Mouse (Mus musculus) left cerebral cortex, adult 2 months (tissue): ENCODE measurements at regions not wholly inside any gene's neighbourhood (a gene's known extent, or its start where the extent isn't known, plus 50 kb on each side); places are given as distances from the start of the nearest gene placed in this dataset.

Source experiments
- DNase-seq, 2 experiments: peaks; one replicate each; pipeline ENCODE4 v3.0.0; 2021 to 2022; ENCODE audit warnings: low spot score in 2 of 2, mixed read lengths in 1 of 2; ENCODE audit errors: extremely low spot score in 1 of 2
- H3K27ac ChIP-seq: fragments of 200-600 bp; 2 replicates; pipeline ENCODE4 v1.8.1; 2022
- H3K4me3 ChIP-seq: fragments of 200-600 bp; 2 replicates; pipeline ENCODE4 v1.8.1; 2022
- CTCF ChIP-seq: fragments of 200-600 bp; IDR thresholded peaks from 2 replicates; pipeline ENCODE4 v1.8.1; 2022; ENCODE audit warnings: antibody characterized with exemption, mild to moderate bottlenecking, moderate library complexity
- intact Hi-C: fragments of 180-260 bp; cut with DNase I; formaldehyde crosslinking; loops from one replicate; pipeline ENCODE4 v1.15.1; 2025

- DNase-seq = no peak
- intact Hi-C loops = no loop called here
- TF ChIP-seq CTCF = no peak
- Histone ChIP-seq H3K27ac (no peak overlapping the region; the same call in 1 of the 2 replicates), H3K4me3 (no peak overlapping the region)
Observed at GRCm38 (mm10) chr2:106512338-106513024, 180.6 kb upstream of the Mpped2 start.

DNA sequence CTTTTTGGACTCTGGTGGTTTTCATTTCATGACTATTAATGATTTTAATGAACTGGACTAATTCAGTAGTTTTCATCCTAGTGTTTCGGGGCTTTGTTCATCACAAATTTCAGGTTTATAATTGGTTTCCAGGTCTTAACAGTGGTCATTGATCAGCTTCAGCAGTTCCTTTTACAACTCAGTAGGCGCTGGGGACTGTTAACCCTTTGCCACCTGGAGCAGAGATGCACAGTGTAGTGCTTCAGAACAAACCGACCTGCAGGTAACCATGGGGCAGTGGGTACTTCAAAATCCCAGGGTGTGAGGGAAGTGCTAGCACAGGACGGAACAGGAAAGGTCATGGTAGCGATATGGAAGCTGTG, 180.1 kb upstream of the Mpped2 start:
- intact Hi-C loops = no loop called here
- DNase-seq = no peak
- H3K4me3 ChIP-seq = no peak overlapping the region
- no peak overlapping the region for H3K27ac ChIP-seq
- TF ChIP-seq CTCF = no peak

DNA sequence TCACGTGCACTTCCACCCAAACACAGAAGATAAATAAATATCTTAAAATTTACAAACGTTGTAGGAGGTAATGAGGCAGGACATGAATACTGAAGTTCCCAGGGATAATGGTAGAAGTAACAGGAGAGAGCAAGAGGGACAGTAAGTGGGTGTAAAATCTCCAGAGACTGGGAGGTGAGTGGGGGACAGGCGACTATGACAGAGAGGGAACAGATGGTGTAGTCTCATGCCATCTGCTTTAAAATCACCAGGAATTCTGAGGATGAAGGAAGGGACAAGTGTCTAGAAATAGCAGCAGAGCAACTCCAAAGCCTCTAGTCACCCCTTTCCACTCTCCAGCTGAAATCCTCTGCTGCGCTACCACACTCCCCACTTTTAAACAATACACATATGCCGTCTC, 175.8 kb upstream of the Mpped2 start:
- peak; percentile 36 to 39 for DNase-seq
- no peak overlapping the region for H3K4me3 ChIP-seq
- no peak overlapping the region; the same call in 1 of the 2 replicates for H3K27ac ChIP-seq
- TF ChIP-seq CTCF = no peak
- intact Hi-C loops = loop anchor here (1.0 to 2.0 kb wide), 2 partner anchors 177 to 202 kb away; no protein-coding TSS in a partner anchor

GRCm38 (mm10) chr2:106522961-106523360, 170.1 kb upstream of the Mpped2 start:
- intact Hi-C loops = no loop called here
- no peak for DNase-seq

GRCm38 (mm10) chr2:106527008-106527407, 166.1 kb upstream of the Mpped2 start:
- Histone ChIP-seq H3K4me3 (no peak overlapping the region), H3K27ac (no peak overlapping the region)
- intact Hi-C loops = no loop called here
- no peak for TF ChIP-seq CTCF
- no peak for DNase-seq

More at GRCm38 (mm10) chr2:106522961-106523360, 170.1 kb upstream of the Mpped2 start:
- Histone ChIP-seq H3K4me3 (no peak overlapping the region), H3K27ac (peak overlapping the region; percentile 38)
- TF ChIP-seq CTCF = no peak

DNA sequence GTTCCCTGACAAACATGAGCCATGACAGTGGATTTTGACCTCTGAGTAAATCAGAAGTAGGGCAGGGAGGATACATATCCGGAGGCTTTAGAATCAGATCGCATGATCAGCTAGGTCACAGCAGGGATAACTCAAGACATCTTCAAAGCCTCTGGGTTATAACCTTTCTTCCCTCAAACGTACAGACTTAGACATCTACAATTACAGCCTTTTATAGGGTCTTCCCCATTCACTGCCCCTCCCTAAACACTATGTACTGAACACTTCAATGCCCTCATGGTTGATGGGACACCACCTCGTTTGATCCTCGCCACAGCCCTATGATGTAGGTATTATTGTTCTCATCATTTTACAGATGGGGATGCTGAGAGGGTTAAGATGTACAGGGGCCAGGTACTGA, 163.8 kb upstream of the Mpped2 start:
- no peak for TF ChIP-seq CTCF
- H3K4me3 ChIP-seq = no peak overlapping the region
- no peak overlapping the region for H3K27ac ChIP-seq
- intact Hi-C loops = no loop called here
- no peak for DNase-seq

GRCm38 (mm10) chr2:106529746-106530145, 163.3 kb upstream of the Mpped2 start:
- no peak overlapping the region for H3K4me3 ChIP-seq
- no peak overlapping the region for H3K27ac ChIP-seq
- DNase-seq = no peak
- TF ChIP-seq CTCF = no peak
- intact Hi-C loops = no loop called here

- no peak overlapping the region for H3K4me3 ChIP-seq
- intact Hi-C loops = no loop called here
- TF ChIP-seq CTCF = no peak
- H3K27ac ChIP-seq = no peak overlapping the region
- DNase-seq = no peak
Observed at GRCm38 (mm10) chr2:106538329-106538728, 154.7 kb upstream of the Mpped2 start.

DNA sequence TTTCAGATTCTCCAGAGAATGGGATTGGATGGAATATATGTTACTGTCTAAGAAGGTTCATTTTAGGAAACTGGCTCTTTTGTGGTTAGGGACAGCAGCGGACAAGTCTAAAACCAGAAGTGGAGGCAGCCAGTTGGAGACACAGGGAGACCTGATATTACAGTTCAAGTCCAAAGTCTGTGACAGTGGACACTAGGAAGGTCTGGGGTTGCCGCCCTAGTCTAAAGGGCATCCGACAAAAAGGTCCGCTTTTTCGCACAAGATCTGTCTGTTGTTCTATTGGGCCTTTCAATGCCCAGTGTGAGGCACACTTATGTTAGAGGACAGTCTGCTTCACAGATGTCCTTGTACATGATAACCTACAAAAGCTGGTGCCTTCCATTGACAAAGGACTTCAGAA, 152.9 kb upstream of the Mpped2 start:
- no peak overlapping the region for H3K27ac ChIP-seq
- no peak for TF ChIP-seq CTCF
- no peak overlapping the region for H3K4me3 ChIP-seq
- no peak for DNase-seq
- intact Hi-C loops = no loop called here

DNA sequence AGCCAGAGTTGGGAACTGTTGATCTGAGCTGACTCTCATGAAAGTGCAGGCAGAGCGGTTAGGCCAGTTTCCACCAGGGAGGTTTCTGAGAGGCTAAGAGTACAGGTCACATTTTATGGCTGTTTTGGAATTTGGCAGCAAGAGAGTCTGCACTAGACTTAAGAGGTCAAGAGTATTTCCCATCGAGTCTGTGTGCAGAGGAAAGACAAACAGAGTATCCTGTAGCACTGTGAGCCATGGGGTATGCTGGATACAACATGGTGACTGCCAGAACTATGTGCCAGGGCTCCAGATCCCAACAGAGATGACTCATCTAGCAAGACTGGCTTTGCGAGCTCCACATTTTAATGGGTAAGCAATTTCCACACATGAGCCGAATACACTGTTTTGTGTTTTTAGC, 146.0 kb upstream of the Mpped2 start:
- no peak overlapping the region for H3K27ac ChIP-seq
- no peak overlapping the region for H3K4me3 ChIP-seq
- no peak for TF ChIP-seq CTCF
- intact Hi-C loops = no loop called here
- no peak for DNase-seq

DNA sequence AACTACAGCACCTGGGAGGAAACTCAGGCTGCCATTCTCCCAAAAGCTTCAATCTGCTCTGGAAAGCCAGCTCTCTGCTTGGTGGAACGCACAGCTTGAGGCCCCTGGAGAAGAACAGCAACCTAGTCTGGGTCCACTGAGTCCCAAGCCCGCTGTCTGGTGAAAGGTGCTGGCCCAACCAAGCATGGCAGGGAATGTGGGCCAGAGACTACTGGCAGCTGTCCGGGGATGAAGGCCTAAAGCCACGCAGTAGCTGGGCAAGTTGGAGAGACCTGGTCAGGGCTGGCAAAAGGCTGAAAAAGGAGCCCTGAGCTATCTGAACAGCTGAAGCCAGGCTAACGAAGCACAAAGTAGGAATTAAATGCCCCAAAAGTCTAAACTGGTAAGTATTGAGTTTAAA, 139.4 kb upstream of the Mpped2 start:
- Histone ChIP-seq H3K27ac (no peak overlapping the region), H3K4me3 (no peak overlapping the region)
- no peak for DNase-seq
- intact Hi-C loops = no loop called here
- no peak for TF ChIP-seq CTCF

- no peak overlapping the region for H3K4me3 ChIP-seq
- H3K27ac ChIP-seq = no peak overlapping the region
- intact Hi-C loops = no loop called here
- DNase-seq = no peak
- TF ChIP-seq CTCF = no peak
Observed at GRCm38 (mm10) chr2:106561571-106562090, 131.4 kb upstream of the Mpped2 start.

DNA sequence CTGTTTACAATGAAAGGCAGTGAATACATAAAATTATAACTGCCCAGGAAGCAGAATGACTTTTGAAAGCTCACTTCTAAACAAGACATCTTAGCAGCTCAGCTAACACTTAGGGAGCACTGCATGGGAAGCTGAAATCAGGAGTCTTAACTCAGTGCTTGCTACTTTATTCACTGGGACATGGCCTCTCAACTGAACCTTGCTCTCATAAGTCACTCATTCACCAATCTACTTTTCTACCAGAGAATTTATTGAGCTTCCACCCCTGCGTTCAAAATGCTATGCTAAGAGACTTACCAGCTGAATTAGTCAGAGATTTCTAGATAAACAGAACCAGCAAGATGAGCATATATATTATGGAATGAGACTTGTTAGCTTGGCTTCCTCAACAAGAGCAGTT, 122.8 kb upstream of the Mpped2 start:
- no peak for TF ChIP-seq CTCF
- intact Hi-C loops = no loop called here
- no peak overlapping the region for H3K4me3 ChIP-seq
- no peak for DNase-seq
- H3K27ac ChIP-seq = no peak overlapping the region
